Mouse (Mus musculus): ENCODE measurements around the gene Mme.

DNA sequence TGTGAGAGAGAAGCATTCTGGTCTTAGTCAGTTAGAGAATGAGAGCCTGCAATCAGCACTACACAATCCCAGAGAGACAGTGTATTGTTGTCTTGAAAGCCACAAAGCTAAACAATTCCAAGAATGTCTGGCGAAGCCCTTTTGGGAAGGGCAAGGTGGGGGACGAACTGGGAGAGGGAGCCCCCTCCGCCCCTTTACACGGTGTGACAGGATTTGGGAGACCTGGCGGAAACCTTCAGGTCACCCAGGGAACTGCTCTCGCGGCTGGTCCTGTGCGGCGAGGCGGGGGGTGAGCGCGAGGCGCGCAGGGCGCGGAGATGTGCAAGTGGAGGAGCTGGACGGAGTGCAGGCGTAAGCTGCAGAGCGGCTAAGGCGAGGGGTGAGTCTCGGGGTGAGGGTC lies 53.9 kb downstream of the Mme start:
- TF ChIP-seq GATA1 (IDR thresholded peaks at IDR 0.05; ENCODE audit: borderline replicate concordance, low read length) (no peak), FLI1 (IDR thresholded peaks at IDR 0.05; ENCODE audit: low read length) (no peak)

Measured in megakaryocyte, embryonic 14.5 days (primary cell).